In genomic region chr16:11820791-11821190, GRCm38 (mm10) we compare ENCODE assay signal across 16 mouse cellular contexts.
"Had no signal": no experiment of that assay in that cellular context is flagged by ENCODE, and none has a peak within 500 bp of the region (broad histone marks: within the 10 kb centered on the region; RNA-seq: fewer than 3 reads in every experiment).

No protein-coding gene starts in this region.

- H3K36me3 ChIP-seq: midbrain, embryonic 13.5 days; neural tube, embryonic 12.5 days had no signal

- DNase-seq: kidney, adult 8-10 months; kidney, postnatal 36 days; layer of hippocampus, adult 9-11 months; lung, embryonic 14.5 days; lung, postnatal 10 days; lung, postnatal 4 days; retina, postnatal 1 day; right cerebral cortex, postnatal 4 days; spleen, adult 18-20 months; thymus, adult 18-20 months; thymus, postnatal 14 days had no signal

- ATAC-seq: liver, embryonic 12.5 days; midbrain, embryonic 13.5 days had no signal

- H3K4me3 ChIP-seq: limb, embryonic 15.5 days; liver, embryonic 12.5 days; midbrain, embryonic 13.5 days; neural tube, embryonic 12.5 days had no signal

- H3K4me2 ChIP-seq: limb, embryonic 15.5 days; liver, embryonic 12.5 days; lung, embryonic 14.5 days; midbrain, embryonic 13.5 days; neural tube, embryonic 12.5 days had no signal

- H3K4me1 ChIP-seq: limb, embryonic 15.5 days; liver, embryonic 12.5 days; neural tube, embryonic 12.5 days had no signal

- H3K9me3 ChIP-seq: limb, embryonic 15.5 days; liver, embryonic 12.5 days; midbrain, embryonic 13.5 days; neural tube, embryonic 12.5 days had no signal

- H3K27ac ChIP-seq: kidney, postnatal 0 days; limb, embryonic 15.5 days; liver, embryonic 12.5 days; midbrain, embryonic 13.5 days; neural tube, embryonic 12.5 days had no signal

- H3K9ac ChIP-seq: limb, embryonic 15.5 days; liver, embryonic 12.5 days; lung, embryonic 14.5 days; midbrain, embryonic 13.5 days; neural tube, embryonic 12.5 days had no signal

- H3K27me3 ChIP-seq: limb, embryonic 15.5 days; liver, embryonic 12.5 days; midbrain, embryonic 13.5 days; neural tube, embryonic 12.5 days had no signal
